Mouse (Mus musculus) CH12.LX (cell line): ENCODE results near the gene Adra1b. TPM values are rescaled to one million over a fixed set of nuclear protein-coding genes. Genes with fewer than 3 reads are reported as not detected.

Experiments
- DNase-seq: peaks from one replicate; pipeline ENCODE4 v3.0.0-alpha.2; 2013; ENCODE audit errors: extremely low read depth
- H3K27ac ChIP-seq: 2 replicates; pipeline ENCODE4 v1.5.1; 2012; ENCODE audit warnings: low read depth, mild to moderate bottlenecking, control low read depth, moderate library complexity; ENCODE audit not compliant: insufficient read depth
- H3K27me3 ChIP-seq: replicated peaks from 2 replicates; pipeline ENCODE3; 2012; ENCODE audit warnings: inconsistent platforms
- H3K36me3 ChIP-seq, 2 experiments: replicated peaks in 1 of 2; 2 replicates each; pipeline versions ENCODE3 to v1.6.1; 2012; ENCODE audit warnings: inconsistent platforms in 1 of 2, low read length in 1 of 2, mild to moderate bottlenecking in 1 of 2, mixed read lengths in 1 of 2, moderate library complexity in 1 of 2; ENCODE audit not compliant: control insufficient read depth in 1 of 2, insufficient read depth in 1 of 2
- H3K4me1 ChIP-seq, 2 experiments: 2 replicates each; pipeline ENCODE4 v1.6.1; 2012; ENCODE audit warnings: inconsistent platforms in 1 of 2, moderate library complexity in 1 of 2; ENCODE audit not compliant: insufficient read depth in 2 of 2, control insufficient read depth in 1 of 2
- H3K4me2 ChIP-seq: 2 replicates; pipeline ENCODE4 v1.6.1; 2012; ENCODE audit warnings: low read depth, mild to moderate bottlenecking, control low read depth; ENCODE audit not compliant: poor library complexity, insufficient read depth, severe bottlenecking
- H3K4me3 ChIP-seq, 3 experiments: fragments of 150-350 bp in 1 of 3; sonication (generic) in 1 of 3; replicated peaks in 1 of 3; 2 replicates each; pipeline versions ENCODE3 to v1.5.1; 2011 to 2012; ENCODE audit warnings: low read depth in 2 of 3, low read length in 2 of 3, mild to moderate bottlenecking in 2 of 3, moderate library complexity in 2 of 3, control low read depth in 1 of 3, improper control_type of control experiment in 1 of 3, inconsistent platforms in 1 of 3, mixed read lengths in 1 of 3; ENCODE audit not compliant: poor library complexity in 1 of 3
- H3K79me2 ChIP-seq: replicated peaks from 2 replicates; pipeline ENCODE4 v1.6.1; 2012; ENCODE audit warnings: mild to moderate bottlenecking, moderate library complexity; ENCODE audit not compliant: control insufficient read depth, poor library complexity, insufficient read depth, severe bottlenecking; ENCODE audit errors: extremely low read depth
- H3K9ac ChIP-seq: 2 replicates; pipeline ENCODE4 v1.6.1; 2012; ENCODE audit warnings: low read depth, mild to moderate bottlenecking, control low read depth, moderate library complexity; ENCODE audit not compliant: insufficient read depth
- H3K9me3 ChIP-seq: replicated peaks from 2 replicates; pipeline ENCODE3; 2012; ENCODE audit warnings: low read length, inconsistent platforms, mixed read lengths
- BHLHE40 ChIP-seq: IDR thresholded peaks from 2 replicates; pipeline ENCODE4 v1.6.1; 2011; ENCODE audit warnings: mild to moderate bottlenecking, low read depth, low read length, improper control_type of control experiment
- CTCF ChIP-seq, 2 experiments: IDR thresholded peaks in 1 of 2; conservative IDR thresholded peaks in 1 of 2; 2 replicates each; pipeline ENCODE4 v1.5.1; 2011 to 2012; ENCODE audit warnings: low read depth in 2 of 2, low read length in 2 of 2, improper control_type of control experiment in 1 of 2, inconsistent platforms in 1 of 2, mild to moderate bottlenecking in 1 of 2, moderate library complexity in 1 of 2
- E2F4 ChIP-seq: IDR thresholded peaks from 2 replicates; pipeline ENCODE4 v1.6.1; 2011; ENCODE audit warnings: low read depth, low read length, improper control_type of control experiment; ENCODE audit not compliant: insufficient replicate concordance
- ELF1 ChIP-seq: IDR thresholded peaks from 2 replicates; pipeline ENCODE4 v1.6.1; 2014; ENCODE audit warnings: low read depth, mild to moderate bottlenecking, inconsistent platforms, low read length, improper control_type of control experiment
- MAZ ChIP-seq: IDR thresholded peaks from 2 replicates; pipeline ENCODE4 v1.6.1; 2012; ENCODE audit warnings: low read depth, mild to moderate bottlenecking, inconsistent platforms, low read length, improper control_type of control experiment, moderate library complexity
- MEF2A ChIP-seq: IDR thresholded peaks from 2 replicates; pipeline ENCODE4 v1.6.1; 2014; ENCODE audit warnings: low read depth, mild to moderate bottlenecking, inconsistent platforms, low read length, improper control_type of control experiment, borderline replicate concordance
- MYC ChIP-seq: IDR thresholded peaks from 2 replicates; pipeline ENCODE4 v1.6.1; 2011; ENCODE audit warnings: low read depth, mild to moderate bottlenecking, improper control_type of control experiment, low read length
- PAX5 ChIP-seq: IDR thresholded peaks from 2 replicates; pipeline ENCODE4 v1.6.1; 2012; ENCODE audit warnings: low read length, inconsistent platforms, mixed read lengths
- RAD21 ChIP-seq: IDR thresholded peaks from 2 replicates; pipeline ENCODE4 v1.6.1; 2011; ENCODE audit warnings: low read depth, mild to moderate bottlenecking, low read length, improper control_type of control experiment, moderate library complexity
- RCOR1 ChIP-seq: conservative IDR thresholded peaks from 2 replicates; pipeline ENCODE4 v1.6.1; 2012; ENCODE audit warnings: low read depth, mild to moderate bottlenecking, inconsistent platforms, low read length, improper control_type of control experiment
- SIN3A ChIP-seq: IDR thresholded peaks from 2 replicates; pipeline ENCODE4 v1.6.1; 2012; ENCODE audit warnings: low read length, improper control_type of control experiment, inconsistent platforms
- SMC3 ChIP-seq: IDR thresholded peaks from 2 replicates; pipeline ENCODE4 v1.6.1; 2011; ENCODE audit warnings: low read depth, low read length, improper control_type of control experiment
- TBP ChIP-seq: conservative IDR thresholded peaks from 2 replicates; pipeline ENCODE4 v1.6.1; 2011; ENCODE audit warnings: low read depth, low read length, improper control_type of control experiment
- TCF12 ChIP-seq: IDR thresholded peaks from 2 replicates; pipeline ENCODE4 v1.6.1; 2014; ENCODE audit warnings: low read depth, mild to moderate bottlenecking, inconsistent platforms, low read length, improper control_type of control experiment
- USF2 ChIP-seq: conservative IDR thresholded peaks from 2 replicates; pipeline ENCODE4 v1.6.1; 2011; ENCODE audit warnings: low read depth, low read length, improper control_type of control experiment
- ZC3H11A ChIP-seq: IDR thresholded peaks from 2 replicates; pipeline ENCODE4 v1.6.1; 2012; ENCODE audit warnings: low read depth, mild to moderate bottlenecking, inconsistent platforms, low read length, improper control_type of control experiment
- ZKSCAN1 ChIP-seq: IDR thresholded peaks from 2 replicates; pipeline ENCODE4 v1.6.1; 2012; ENCODE audit warnings: low read depth, inconsistent platforms, low read length, improper control_type of control experiment, borderline replicate concordance
- dilution Hi-C: fragments of 300-500 bp; cut with MboI; formaldehyde crosslinking; loops from 2 replicates; pipeline ENCODE4 v1.14.3; 2020; ENCODE audit warnings: low sequenced_read_pairs; ENCODE audit not compliant: extremely low pct_unique_long_range_greater_than_20kb, extremely low pct_ligation_motif_present
- in situ Hi-C: fragments of 300-500 bp; cut with MboI; formaldehyde crosslinking; loops from 3 replicates; pipeline ENCODE4 v1.14.3; 2019; ENCODE audit warnings: low sequenced_read_pairs, low pct_ligation_motif_present, low pct_unique_long_range_greater_than_20kb, mixed read lengths
- polyA plus RNA-seq: library from polyadenylated mRNA; unstranded; fragments of >175 nt; gene quantifications from 2 replicates; pipeline ENCODE4 v1.2.1, GENCODE M21; 2012; ENCODE audit warnings: low read depth; ENCODE audit not compliant: insufficient read length
- total RNA-seq, 2 experiments: library from RNA; depleted of rRNA; stranded (reverse); fragments of 300-350 nt in 1 of 2; fragments of >200 nt in 1 of 2; gene quantifications; 2 replicates each; pipeline ENCODE4 v1.2.3; 2012 to 2014

Gene Adra1b
- total and polyA plus RNA-seq, 3 experiments, result not detected

DNA sequence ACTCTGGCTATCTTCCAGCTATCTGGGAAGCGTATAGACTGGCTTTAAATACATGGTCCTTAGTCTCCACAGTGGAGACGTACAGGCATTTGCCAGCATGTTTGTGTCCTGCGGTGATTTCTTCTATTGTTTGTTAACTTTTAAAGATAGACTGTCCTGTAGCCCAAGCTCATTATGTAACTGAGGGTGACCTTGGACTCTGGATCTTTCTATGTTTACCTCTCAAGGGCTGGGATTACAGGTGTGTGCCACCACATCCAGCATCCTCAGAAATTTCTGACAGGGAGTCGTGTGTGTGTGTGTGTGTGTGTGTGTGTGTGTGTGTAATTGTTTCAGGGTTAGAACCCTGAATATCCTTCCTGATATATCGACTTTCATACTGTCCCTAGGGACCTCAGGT, 117.9 kb downstream of the Adra1b start:
- no peak for DNase-seq
- no peaks in the 10 kb centered on the region for H3K9me3 ChIP-seq
- H3K4me1 ChIP-seq, result no peaks in the 10 kb centered on the region
- H3K79me2 ChIP-seq, result no peaks in the 10 kb centered on the region
- H3K4me3 ChIP-seq, result no peak overlapping the region
- no peak overlapping the region for H3K9ac ChIP-seq
- H3K27me3 ChIP-seq, result no peaks in the 10 kb centered on the region
- no peak overlapping the region for H3K4me2 ChIP-seq
- dilution Hi-C loops, result no loop called here
- no peak overlapping the region for H3K27ac ChIP-seq
- in situ Hi-C loops, result no loop called here
- TF ChIP-seq USF2 (no peak), E2F4 (no peak)
- TF ChIP-seq, all 38 proteins: peak for 0
- no peaks in the 10 kb centered on the region for H3K36me3 ChIP-seq

DNA sequence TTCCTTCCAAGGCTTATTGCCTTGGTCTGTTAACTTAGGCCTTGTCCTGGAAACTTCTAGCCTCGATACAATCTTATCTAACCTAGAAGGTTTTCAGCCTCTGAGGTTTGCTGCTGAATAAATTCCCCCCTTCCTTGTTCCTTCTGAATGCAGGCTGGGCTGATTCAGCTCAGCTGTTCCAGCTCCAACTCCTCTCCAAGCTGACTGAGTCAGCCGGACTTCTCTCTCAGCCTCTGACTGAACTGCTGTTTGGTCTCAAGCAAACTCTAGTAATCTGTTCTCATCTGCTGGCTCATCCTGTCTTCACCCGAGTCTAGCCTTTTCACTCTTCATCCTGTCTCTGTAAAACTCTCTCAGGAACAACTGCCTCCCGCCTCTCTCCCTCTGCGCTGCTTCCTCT, 121.5 kb downstream of the Adra1b start:
- dilution Hi-C loops (no loop called here), in situ Hi-C loops (no loop called here)
- no peak for DNase-seq
- Histone ChIP-seq H3K9me3 (no peaks in the 10 kb centered on the region), H3K27me3 (no peaks in the 10 kb centered on the region), H3K27ac (no peak overlapping the region), H3K9ac (no peak overlapping the region), H3K4me2 (no peak overlapping the region), H3K36me3 (no peaks in the 10 kb centered on the region), H3K4me1 (no peaks in the 10 kb centered on the region), H3K4me3 (no peak overlapping the region), H3K79me2 (no peaks in the 10 kb centered on the region)
- TF ChIP-seq MYC, result no peak
- TF ChIP-seq RCOR1, result no peak
- TF ChIP-seq ZC3H11A, result no peak
- no peak for TF ChIP-seq SMC3
- TF ChIP-seq MAZ, result no peak

DNA sequence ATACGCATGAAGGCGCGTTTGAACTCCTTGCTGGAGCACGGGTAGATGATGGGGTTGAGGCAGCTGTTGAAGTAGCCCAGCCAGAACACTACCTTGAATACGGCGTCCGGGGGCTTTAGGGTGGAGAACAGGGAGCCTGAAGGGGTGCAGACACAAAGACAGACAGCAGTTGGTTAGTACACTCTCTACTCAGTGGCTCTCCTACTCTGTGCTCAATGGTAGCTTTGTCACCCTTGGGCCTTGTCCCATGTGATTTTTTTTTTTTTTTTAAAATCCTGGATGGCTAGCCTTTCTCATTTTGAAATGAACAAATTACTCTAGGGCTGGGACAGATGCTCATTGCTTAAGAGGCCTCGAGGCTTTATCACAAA, 124.7 kb downstream of the Adra1b start:
- H3K4me3 ChIP-seq, result no peak overlapping the region
- TF ChIP-seq TCF12, result no peak
- no peak for TF ChIP-seq RCOR1
- no peak for TF ChIP-seq BHLHE40
- TF ChIP-seq USF2, result no peak
- no peak for TF ChIP-seq ZKSCAN1
- TF ChIP-seq RAD21, result no peak
- no peak for TF ChIP-seq PAX5
- TF ChIP-seq MYC, result no peak
- no peak for TF ChIP-seq CTCF (conservative IDR thresholded peaks at IDR 0.05 in 1 of 2, IDR thresholded peaks at IDR 0.05 in 1 of 2; ENCODE audit: low read depth in 2 of 2, low read length in 2 of 2)
- TF ChIP-seq MEF2A, result no peak
- TF ChIP-seq MAZ, result no peak
- TF ChIP-seq TBP, result no peak
- TF ChIP-seq ELF1, result no peak
- TF ChIP-seq SIN3A, result no peak
- peaks cover 2% of the 10 kb centered on the region for H3K27me3 ChIP-seq
- no peak for DNase-seq
- H3K79me2 ChIP-seq, result no peaks in the 10 kb centered on the region
- no peaks in the 10 kb centered on the region for H3K9me3 ChIP-seq
- H3K9ac ChIP-seq, result no peak overlapping the region
- H3K36me3 ChIP-seq, result no peaks in the 10 kb centered on the region
- no peaks in the 10 kb centered on the region for H3K4me1 ChIP-seq
- H3K4me2 ChIP-seq, result no peak overlapping the region
- H3K27ac ChIP-seq, result no peak overlapping the region
- dilution Hi-C loops, result no loop called here
- in situ Hi-C loops, result no loop called here
